Mouse (Mus musculus) c-Kit-positive CD71-positive TER-119-positive erythroid progenitor cells, embryonic 14.5 days (primary cell): Measurements from ENCODE around the gene Plppr1.

Source experiments
- DNase-seq: peaks from one replicate; pipeline ENCODE4 v3.0.0-alpha.2; 2013; ENCODE audit warnings: low spot score

Gene Plppr1

GRCm38 (mm10) chr4:49118842-49119241, 59.8 kb downstream of the Plppr1 start:
- no peak for DNase-seq

- no peak for DNase-seq
These were observed 85.7 kb downstream of the Plppr1 start for GRCm38 (mm10) chr4:49144798-49145197.

- no peak for DNase-seq
These were observed 89.7 kb downstream of the Plppr1 start for GRCm38 (mm10) chr4:49148775-49149174.

GRCm38 (mm10) chr4:49149251-49149650, 90.2 kb downstream of the Plppr1 start:
- no peak for DNase-seq

GRCm38 (mm10) chr4:49153849-49154248, 94.8 kb downstream of the Plppr1 start:
- DNase-seq: peak; percentile 1

GRCm38 (mm10) chr4:49156781-49157180, 97.7 kb downstream of the Plppr1 start:
- DNase-seq: no peak

GRCm38 (mm10) chr4:49163285-49163684, 104.2 kb downstream of the Plppr1 start:
- DNase-seq: no peak

GRCm38 (mm10) chr4:49166391-49166790, 107.3 kb downstream of the Plppr1 start:
- DNase-seq: no peak

- no peak for DNase-seq
These were observed 108.0 kb downstream of the Plppr1 start for GRCm38 (mm10) chr4:49167030-49167429.

- no peak for DNase-seq
These were observed 110.4 kb downstream of the Plppr1 start for GRCm38 (mm10) chr4:49169498-49169897.

- DNase-seq: no peak
These were observed 119.0 kb downstream of the Plppr1 start for GRCm38 (mm10) chr4:49178101-49178500.

- no peak for DNase-seq
These were observed 119.8 kb downstream of the Plppr1 start for GRCm38 (mm10) chr4:49178891-49179290.

GRCm38 (mm10) chr4:49179471-49180181, 120.6 kb downstream of the Plppr1 start:
- no peak for DNase-seq

GRCm38 (mm10) chr4:49189991-49190526, 131.0 kb downstream of the Plppr1 start:
- no peak for DNase-seq

- no peak for DNase-seq
These were observed 138.2 kb downstream of the Plppr1 start for GRCm38 (mm10) chr4:49197125-49197747.

GRCm38 (mm10) chr4:49210457-49210856, 151.4 kb downstream of the Plppr1 start:
- DNase-seq: no peak

- DNase-seq: no peak
These were observed 152.5 kb downstream of the Plppr1 start for GRCm38 (mm10) chr4:49211582-49211981.

- no peak for DNase-seq
These were observed 153.8 kb downstream of the Plppr1 start for GRCm38 (mm10) chr4:49212616-49213544.

GRCm38 (mm10) chr4:49214341-49214740, 155.3 kb downstream of the Plppr1 start:
- no peak for DNase-seq

GRCm38 (mm10) chr4:49223501-49223900, 164.4 kb downstream of the Plppr1 start:
- no peak for DNase-seq

- DNase-seq: no peak
These were observed 165.9 kb downstream of the Plppr1 start for GRCm38 (mm10) chr4:49225021-49225420.
